In genomic region chr8:110645340-110645739, GRCm38 (mm10) we compare ENCODE assay signal across 13 mouse cellular contexts. TPM values are rescaled to one million over a fixed set of nuclear protein-coding genes. Genes with fewer than 3 reads are reported as not detected.
DNase-seq lines count a peak whose midpoint lies in the region; ATAC-seq lines count a peak whose summit lies in the region.
"Had no signal": no experiment of that assay in that cellular context is flagged by ENCODE, and none has a peak within 500 bp of the region (broad histone marks: within the 10 kb centered on the region; RNA-seq: fewer than 3 reads in every experiment).

No protein-coding gene starts in this region.

- H3K9me3 ChIP-seq in kidney, embryonic 14.5 days (ENCODE audit: control insufficient read depth, low read length): no peaks in the 10 kb centered on the region
- H3K9me3 ChIP-seq: embryonic facial prominence, embryonic 15.5 days; forebrain, embryonic 10.5 days; heart, embryonic 12.5 days; hindbrain, embryonic 10.5 days had no signal

- DNase-seq in adrenal gland, postnatal 10 days: peak; percentile 25
- DNase-seq in adrenal gland, postnatal 14 days: no peak
- peak; percentile 58 to 66 for DNase-seq in kidney, adult 8-10 months
- peak; percentile 41 to 67 for DNase-seq in kidney, postnatal 36 days

- no peak overlapping the region for H3K4me3 ChIP-seq in kidney, embryonic 14.5 days (ENCODE audit: low read length)
- H3K4me3 ChIP-seq in brown adipose tissue, adult 24 weeks (ENCODE audit: insufficient read depth, low read depth, low read length): no peak overlapping the region
- H3K4me3 ChIP-seq: embryonic facial prominence, embryonic 15.5 days; erythroblast, embryonic 14.5 days; forebrain, embryonic 10.5 days; gastrocnemius, adult 2 months; heart, embryonic 12.5 days; hindbrain, embryonic 10.5 days had no signal

- WGBS in kidney, embryonic 14.5 days: 83% methylated on average over 3 of the region's 3 CpGs

- no peak overlapping the region for H3K9ac ChIP-seq in kidney, embryonic 14.5 days (ENCODE audit: low read depth, low read length)
- H3K9ac ChIP-seq: embryonic facial prominence, embryonic 15.5 days; heart, embryonic 12.5 days; hindbrain, embryonic 14.5 days had no signal

- no peak for ATAC-seq in kidney, embryonic 14.5 days (ENCODE audit: low FRiP score, low TSS enrichment)

- H3K27ac ChIP-seq in kidney, embryonic 14.5 days (ENCODE audit: low read depth, low read length): no peak overlapping the region
- peak overlapping the region; percentile 76 for H3K27ac ChIP-seq in brown adipose tissue, adult 24 weeks (replicated peaks; ENCODE audit: low read depth, low read length)
- H3K27ac ChIP-seq: embryonic facial prominence, embryonic 15.5 days; forebrain, embryonic 10.5 days; gastrocnemius, adult 2 months; hindbrain, embryonic 10.5 days; hindbrain, embryonic 14.5 days had no signal

- no peak overlapping the region for H3K4me2 ChIP-seq in kidney, embryonic 14.5 days (replicated peaks; ENCODE audit: low read depth, low read length)
- H3K4me2 ChIP-seq: embryonic facial prominence, embryonic 15.5 days; heart, embryonic 12.5 days; hindbrain, embryonic 14.5 days had no signal

- no peaks in the 10 kb centered on the region for H3K27me3 ChIP-seq in kidney, embryonic 14.5 days (ENCODE audit: control insufficient read depth, insufficient read depth, low read length)
- H3K27me3 ChIP-seq: embryonic facial prominence, embryonic 15.5 days; heart, embryonic 12.5 days had no signal

- H3K36me3 ChIP-seq in kidney, embryonic 14.5 days (ENCODE audit: control insufficient read depth, insufficient read depth, low read length): peaks cover 15% of the 10 kb centered on the region; the same call in 1 of the 2 replicates

- no peaks in the 10 kb centered on the region for H3K4me1 ChIP-seq in kidney, embryonic 14.5 days (ENCODE audit: control insufficient read depth, insufficient read depth, low read length)
- peaks cover 10% of the 10 kb centered on the region for H3K4me1 ChIP-seq in brown adipose tissue, adult 24 weeks (ENCODE audit: control insufficient read depth, insufficient read depth, insufficient read length, low read length)
- H3K4me1 ChIP-seq: embryonic facial prominence, embryonic 15.5 days; forebrain, embryonic 10.5 days; hindbrain, embryonic 10.5 days had no signal

RNA-seq across cellular contexts. Expression of gene Vac14, which starts 27.0 kb away (rescaled TPM):
- 10 to 100 TPM; 20.7 to 28.0 TPM for total RNA-seq in adrenal gland, postnatal 10 days (2021)
- total RNA-seq in adrenal gland, postnatal 14 days (2021): 25.0 and 25.8 TPM in 2 replicates
- polyA plus RNA-seq in kidney, embryonic 14.5 days (2014; fragmentation: Nextera tagmentation; extraction: Ambion mirVana): 21.7 and 32.2 TPM in 2 replicates
- 14.4 and 17.0 TPM in 2 replicates for polyA plus RNA-seq in brown adipose tissue, adult 24 weeks (2012; ENCODE audit: insufficient read depth, insufficient read length, missing spikeins)
